Mouse (Mus musculus) cortical plate, adult 2 months (tissue): ENCODE data around the gene Nudt8.

Experiments
- CTCF ChIP-seq: fragments of 200-500 bp; IDR thresholded peaks from 2 replicates; pipeline ENCODE4 v1.5.1; 2011; ENCODE audit warnings: mild to moderate bottlenecking, control low read depth, low read length; ENCODE audit not compliant: insufficient read depth; ENCODE audit errors: extremely low read depth
- POLR2A ChIP-seq: fragments of 200-500 bp; IDR thresholded peaks from 2 replicates; pipeline ENCODE4 v1.6.1; 2011; ENCODE audit warnings: mild to moderate bottlenecking, low read length, control low read depth; ENCODE audit not compliant: insufficient read depth; ENCODE audit errors: extremely low read depth

GRCm38 (mm10) chr19:4033298-4033697 lies 32.9 kb downstream of the Nudt8 start:
- TF ChIP-seq POLR2A (no peak), CTCF (no peak)
